Mouse (Mus musculus) splenic B cell, adult 2 months (primary cell): Measurements from ENCODE around the gene Dap3.
A peak's percentile ranks its signal among the peaks of the same experiment; 100 is the strongest.
"Not testable (repeated sequence)": the region's sequence is repeated elsewhere in the genome, so short reads cannot be mapped to it uniquely, and the experiment has no call there.

Source experiments
- DNase-seq: peaks from one replicate; pipeline ENCODE4 v3.0.0-alpha.2; 2011; ENCODE audit warnings: low read depth, low spot score
- H3K27me3 ChIP-seq: 2 replicates; pipeline ENCODE4 v1.6.1; 2012; ENCODE audit warnings: mild to moderate bottlenecking, low read length, moderate library complexity, mixed read lengths; ENCODE audit not compliant: control insufficient read depth, poor library complexity, insufficient read depth, severe bottlenecking
- H3K36me3 ChIP-seq: 2 replicates; pipeline ENCODE4 v1.6.1; 2012; ENCODE audit warnings: mild to moderate bottlenecking, low read length, moderate library complexity, mixed read lengths; ENCODE audit not compliant: control insufficient read depth, poor library complexity, insufficient read depth, severe bottlenecking

The Dap3 gene

DNA sequence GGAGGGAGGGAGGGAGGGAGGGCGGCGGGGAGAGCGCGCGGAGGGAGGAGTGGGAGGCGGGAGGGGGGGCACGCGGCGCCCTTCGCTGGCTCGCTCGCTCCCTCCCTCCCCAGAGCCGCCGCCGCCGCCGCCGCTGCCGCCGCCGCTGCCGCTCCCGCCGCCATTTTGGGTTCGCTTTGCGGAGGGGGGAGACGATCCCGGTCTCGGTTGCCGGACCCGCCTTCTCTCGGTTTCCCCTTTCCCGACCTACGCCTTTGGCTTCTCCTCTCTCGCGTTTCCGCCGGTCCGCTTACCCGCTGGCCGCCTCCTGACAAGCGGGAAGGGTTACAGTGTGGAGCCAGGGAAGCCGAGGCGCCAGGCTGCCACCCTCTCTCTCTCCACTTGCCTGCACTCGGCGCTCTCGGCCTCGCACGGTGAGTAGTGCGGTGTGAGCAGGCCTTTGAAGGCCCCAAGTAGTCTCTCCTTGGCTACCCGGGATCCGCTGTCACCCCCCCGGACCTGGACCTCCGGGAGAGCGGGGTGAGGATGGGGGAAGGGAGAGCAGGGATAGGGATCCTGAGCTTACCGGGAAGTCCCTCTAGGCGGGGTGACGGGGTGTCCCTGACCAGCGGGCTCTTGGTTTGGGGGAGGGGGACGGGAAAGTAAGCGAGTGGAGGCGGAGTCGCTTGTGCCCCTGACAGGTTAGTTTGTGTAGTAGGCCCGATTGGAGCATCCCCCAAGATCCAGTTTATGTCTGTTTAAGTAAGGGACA, at the start of gene Dap3, which contains the start of gene Ash1l:
TSS of gene Dap3 (minus strand) at position 606 of the 751 bp plus-strand sequence.
TSS of gene Ash1l (plus strand) at position 47 of the 751 bp plus-strand sequence.
- Histone ChIP-seq H3K27me3 (no peaks in the 10 kb centered on the region), H3K36me3 (no peaks in the 10 kb centered on the region)
- DNase-seq, result peak; percentile 80

DNA sequence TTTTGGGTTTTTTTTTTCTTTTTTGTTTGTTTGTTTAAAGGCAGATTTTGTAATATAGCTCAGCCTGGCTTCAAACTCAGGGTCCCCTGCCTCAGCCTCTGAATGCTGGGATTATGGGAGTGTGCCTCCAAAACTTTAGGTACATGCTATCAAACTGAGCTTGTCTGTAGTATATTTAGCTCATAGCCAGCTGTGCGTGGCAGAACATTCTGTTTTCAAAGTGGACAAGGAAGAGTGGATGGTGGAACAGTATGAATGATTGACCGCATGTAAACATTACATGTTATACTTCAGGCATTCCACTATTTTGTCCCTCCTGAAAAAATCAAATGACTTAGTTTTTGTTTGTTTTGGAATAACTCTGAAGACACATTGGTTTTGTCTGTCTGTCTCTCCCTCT, 41.8 kb upstream of the Dap3 start:
- no peaks in the 10 kb centered on the region for H3K36me3 ChIP-seq
- DNase-seq, result no peak
- H3K27me3 ChIP-seq, result no peaks in the 10 kb centered on the region

DNA sequence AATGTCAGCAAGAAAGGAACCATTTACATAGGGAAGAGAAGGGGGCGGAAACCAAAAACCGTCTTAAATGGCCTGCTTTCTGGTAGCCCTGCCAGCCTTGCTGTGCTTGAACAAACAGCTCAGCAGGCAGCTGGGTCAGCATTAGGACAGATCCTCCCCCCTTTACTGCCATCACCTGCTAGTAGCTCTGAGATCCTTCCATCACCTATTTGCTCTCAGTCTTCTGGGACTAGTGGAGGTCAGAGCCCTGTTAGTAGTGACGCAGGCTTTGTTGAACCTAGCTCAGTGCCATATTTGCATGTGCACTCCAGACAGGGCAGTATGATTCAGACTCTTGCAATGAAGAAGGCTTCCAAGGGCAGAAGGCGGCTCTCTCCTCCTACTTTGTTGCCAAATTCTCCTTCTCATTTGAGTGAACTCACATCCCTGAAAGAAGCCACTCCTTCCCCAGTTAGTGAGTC, 33.0 kb upstream of the Dap3 start:
- DNase-seq, result no peak
- peaks cover 11% of the 10 kb centered on the region for H3K36me3 ChIP-seq
- no peaks in the 10 kb centered on the region for H3K27me3 ChIP-seq

DNA sequence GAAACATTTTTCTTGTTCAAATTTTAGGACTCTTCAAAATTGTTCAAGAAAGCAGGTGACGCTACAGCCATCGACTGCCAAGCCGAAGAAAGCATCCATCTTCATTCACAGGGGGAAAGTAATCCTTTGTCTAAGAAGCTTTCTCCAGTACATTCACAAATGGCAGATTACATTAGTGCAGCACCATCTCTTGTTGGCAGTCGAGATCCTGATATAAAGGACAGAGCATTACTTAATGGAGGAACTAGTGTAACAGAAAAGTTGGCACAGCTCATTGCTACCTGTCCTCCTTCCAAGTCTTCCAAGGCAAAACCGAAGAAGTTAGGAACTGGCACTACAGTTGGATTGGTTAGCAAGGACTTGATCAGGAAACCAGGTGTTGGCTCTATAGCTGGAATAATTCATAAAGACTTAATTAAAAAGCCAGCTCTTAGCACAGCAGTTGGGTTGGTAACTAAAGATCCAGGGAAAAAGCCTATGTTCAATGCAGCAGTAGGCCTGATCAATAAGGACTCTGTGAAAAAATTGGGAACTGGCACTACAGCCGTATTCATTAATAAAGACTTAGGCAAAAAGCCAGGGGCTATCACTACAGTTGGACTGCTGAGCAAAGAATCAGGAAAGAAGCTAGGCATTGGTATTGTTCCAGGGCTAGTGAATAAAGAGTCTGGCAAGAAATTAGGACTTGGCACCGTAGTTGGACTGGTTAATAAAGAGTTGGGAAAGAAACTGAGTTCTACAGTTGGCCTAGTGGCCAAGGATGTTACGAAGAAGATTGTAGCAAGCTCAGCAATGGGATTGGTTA, 30.4 kb upstream of the Dap3 start:
- Histone ChIP-seq H3K36me3 (peaks cover 11% of the 10 kb centered on the region), H3K27me3 (no peaks in the 10 kb centered on the region)
- no peak for DNase-seq

DNA sequence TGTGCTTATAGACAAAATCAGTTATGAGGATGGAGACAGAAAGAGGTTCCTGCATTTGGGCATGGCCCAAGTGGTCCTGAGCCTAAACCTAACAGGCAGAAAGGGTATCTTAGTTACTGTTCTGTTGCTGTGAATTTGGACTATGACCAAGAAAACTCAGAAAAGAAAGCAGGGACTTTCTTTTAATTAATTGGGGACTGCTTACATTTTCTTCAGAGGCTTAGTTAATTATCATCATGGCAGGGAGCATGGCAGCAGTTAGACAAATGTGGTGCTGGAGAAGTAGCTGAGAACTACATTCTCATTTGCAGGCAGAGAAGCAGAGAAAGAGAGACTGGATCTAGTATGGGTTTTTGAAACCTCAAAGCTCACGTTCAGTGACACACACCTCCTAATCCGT, 24.0 kb upstream of the Dap3 start:
- Histone ChIP-seq H3K36me3 (peaks cover 2% of the 10 kb centered on the region; the same call in 1 of the 2 replicates), H3K27me3 (no peaks in the 10 kb centered on the region)
- DNase-seq, result no peak

DNA sequence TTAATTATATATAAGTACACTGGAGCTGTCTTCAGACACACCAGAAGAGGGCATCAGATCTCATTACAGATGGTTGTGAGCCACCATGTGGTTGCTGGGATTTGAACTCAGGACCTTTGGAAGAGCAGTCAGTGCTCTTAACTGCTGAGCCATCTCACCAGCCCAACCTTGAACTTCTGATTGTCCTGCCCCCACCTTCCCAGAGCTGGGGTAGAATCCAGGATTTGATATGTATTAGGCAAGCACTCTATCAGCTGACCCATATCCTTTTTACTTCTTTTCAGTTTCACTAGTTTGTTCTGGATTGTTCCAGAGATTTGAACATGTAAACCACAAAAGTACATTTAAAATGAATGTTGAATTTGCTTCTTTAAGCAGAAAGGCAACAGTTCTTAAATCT, 12.2 kb upstream of the Dap3 start:
- DNase-seq, H3K36me3 ChIP-seq, H3K27me3 ChIP-seq: not testable (repeated sequence)

DNA sequence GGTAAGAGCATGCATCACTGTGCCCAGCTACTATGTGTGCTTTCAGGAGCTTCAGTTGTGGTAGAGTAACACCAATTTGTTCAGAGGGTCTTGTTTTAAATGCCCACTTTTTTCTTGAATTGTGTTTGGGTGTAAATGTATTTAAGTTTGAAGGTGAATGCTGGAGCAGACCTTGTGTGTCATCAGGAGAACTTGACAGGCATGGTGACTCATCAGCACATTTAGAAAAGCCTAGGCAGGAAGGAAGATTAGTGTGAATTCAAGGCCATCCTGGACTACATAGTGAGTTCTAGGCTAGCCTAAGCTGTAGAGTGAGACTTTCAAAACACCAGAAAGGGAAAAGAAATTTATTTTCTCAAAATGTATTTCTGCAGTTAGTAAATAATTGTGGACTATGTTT, 2.8 kb upstream of the Dap3 start:
- H3K27me3 ChIP-seq, result no peaks in the 10 kb centered on the region
- no peak for DNase-seq

DNA sequence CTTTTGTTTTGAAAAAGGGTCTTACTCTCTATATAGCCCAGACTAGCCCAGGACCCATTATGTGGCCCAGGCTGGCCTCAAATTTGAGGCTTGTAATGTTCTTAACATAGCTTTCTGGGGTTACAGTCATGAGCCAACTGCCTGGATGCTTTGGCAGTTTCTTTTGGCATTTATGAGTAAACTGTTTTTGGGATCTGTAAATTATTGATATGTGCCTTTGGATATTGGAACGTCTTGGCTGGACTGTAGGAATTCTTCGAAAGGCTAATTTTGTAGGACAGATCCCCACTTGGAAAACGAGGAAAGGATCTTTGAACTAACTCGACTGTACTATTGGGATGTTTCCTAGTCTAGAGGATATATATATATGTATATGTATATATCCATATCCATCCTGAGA, 2.3 kb upstream of the Dap3 start:
- no peaks in the 10 kb centered on the region for H3K36me3 ChIP-seq
- H3K27me3 ChIP-seq, result no peaks in the 10 kb centered on the region
- DNase-seq, result no peak

More for the DNA sequence above, 2.8 kb upstream of the Dap3 start:
- no peaks in the 10 kb centered on the region for H3K36me3 ChIP-seq

DNA sequence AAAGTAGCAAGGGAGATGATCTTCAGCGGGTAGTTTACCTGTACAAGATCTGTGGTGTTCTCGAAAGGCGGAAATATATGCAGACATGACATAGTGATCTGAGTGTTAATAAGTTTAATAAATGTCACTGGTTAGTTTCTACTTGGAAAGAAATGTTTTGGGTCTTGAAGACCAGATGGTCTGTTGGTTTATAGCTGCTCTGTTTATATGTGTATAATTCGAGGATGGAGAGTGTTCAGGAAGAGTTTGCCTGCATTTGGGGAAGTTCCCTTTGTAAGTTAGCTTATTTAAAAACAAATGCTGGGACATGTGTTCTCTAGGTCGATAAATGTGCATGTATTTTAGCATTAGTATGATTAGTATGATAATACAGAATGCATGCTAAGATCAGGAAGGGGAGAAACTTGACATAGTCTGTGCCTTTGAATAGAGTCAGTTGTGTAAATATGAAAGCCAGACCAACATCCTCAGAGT, 383 bp upstream of the Dap3 start:
- no peak for DNase-seq
- Histone ChIP-seq H3K27me3 (no peaks in the 10 kb centered on the region), H3K36me3 (no peaks in the 10 kb centered on the region)

DNA sequence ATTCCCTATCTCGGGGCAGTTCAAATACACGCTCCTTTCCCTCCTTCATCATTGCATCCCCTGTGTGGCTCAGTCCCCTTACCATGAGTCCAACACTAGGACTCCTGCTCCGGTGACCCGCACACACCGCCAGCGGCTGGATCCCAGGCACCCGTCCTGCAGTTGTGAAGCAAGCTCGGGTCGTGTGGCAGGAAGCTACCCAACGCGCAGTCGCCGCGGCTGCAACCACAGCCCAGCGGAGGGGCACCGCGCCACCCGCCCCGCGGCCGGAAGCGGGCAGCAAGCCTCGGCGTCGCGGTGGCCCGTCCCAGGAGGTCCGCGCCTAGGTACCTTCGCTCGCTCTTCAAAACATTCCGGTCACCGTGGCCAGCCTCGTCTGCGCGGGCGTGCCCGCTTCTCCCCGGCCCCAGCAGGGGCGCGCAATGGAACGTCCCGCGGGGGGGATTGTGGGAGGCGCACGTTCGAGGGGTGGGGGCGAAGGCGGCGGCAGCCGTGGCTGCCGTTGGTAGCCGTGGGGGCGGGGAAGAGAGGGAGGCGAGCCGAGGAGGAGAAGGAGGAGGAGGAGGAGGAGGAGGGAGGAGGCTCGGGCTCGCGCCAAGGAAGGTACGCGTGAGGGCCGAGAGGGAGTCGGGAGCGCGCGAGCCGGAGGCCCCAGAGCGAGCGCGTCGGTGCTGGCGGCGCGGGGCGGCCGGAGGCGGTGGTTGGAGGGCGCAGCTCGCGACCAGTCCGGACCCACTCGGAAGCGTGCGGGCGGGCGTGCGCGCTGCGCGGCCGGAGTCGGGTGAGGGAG, 1.0 kb downstream of the Dap3 start:
- peak; percentile 83 for DNase-seq
- H3K27me3 ChIP-seq, result no peaks in the 10 kb centered on the region
- H3K36me3 ChIP-seq, result no peaks in the 10 kb centered on the region

DNA sequence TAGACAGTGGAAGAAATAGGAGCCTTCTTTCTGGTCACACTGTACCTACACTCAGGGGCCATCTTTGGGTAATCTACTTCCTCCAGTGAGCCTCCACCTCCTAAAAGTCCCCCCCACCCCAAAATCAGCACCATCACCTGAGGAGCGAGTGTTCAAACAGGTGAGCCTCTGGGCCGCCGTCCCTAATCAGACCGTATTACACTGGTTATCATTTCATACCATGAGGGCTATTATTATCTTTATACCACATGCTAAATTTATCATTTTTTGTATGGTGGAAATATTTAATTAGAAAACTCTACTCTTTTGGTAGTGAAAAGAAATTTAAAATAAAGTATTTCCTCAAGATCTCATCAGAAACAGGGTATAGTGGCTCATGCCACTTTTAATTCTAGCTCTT, 6.9 kb downstream of the Dap3 start:
- no peak for DNase-seq
- no peaks in the 10 kb centered on the region for H3K27me3 ChIP-seq
- H3K36me3 ChIP-seq, result peaks cover 1% of the 10 kb centered on the region; the same call in 1 of the 2 replicates

DNA sequence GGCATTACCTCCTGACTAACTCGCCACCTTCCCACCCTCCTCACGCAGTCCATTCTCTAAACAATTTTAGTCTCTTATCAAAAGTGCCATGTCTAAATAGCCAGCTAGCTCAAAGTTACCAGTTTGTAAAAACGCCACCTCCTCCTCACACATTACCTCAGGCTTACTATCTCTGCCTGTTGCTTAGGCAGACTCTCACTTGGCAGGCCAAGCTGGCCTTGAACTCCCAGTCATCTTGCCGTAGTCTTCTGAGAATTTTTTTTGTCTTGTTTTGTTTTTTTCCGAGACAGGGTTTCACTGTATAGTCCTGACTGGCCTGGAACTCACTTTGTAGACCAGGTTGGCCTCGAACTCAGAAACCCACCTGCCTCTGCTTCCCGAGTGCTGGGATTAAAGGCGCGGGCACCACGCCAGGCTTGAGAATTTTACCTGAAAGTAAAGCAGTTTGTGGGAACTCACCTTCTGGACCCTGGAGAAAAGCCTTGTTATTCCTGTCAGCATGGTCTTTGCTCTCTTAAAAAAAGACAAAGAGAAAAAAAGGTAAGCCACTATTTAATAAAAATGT, 8.6 kb downstream of the Dap3 start:
- no peak for DNase-seq
- peaks cover 1% of the 10 kb centered on the region; the same call in 1 of the 2 replicates for H3K36me3 ChIP-seq

DNA sequence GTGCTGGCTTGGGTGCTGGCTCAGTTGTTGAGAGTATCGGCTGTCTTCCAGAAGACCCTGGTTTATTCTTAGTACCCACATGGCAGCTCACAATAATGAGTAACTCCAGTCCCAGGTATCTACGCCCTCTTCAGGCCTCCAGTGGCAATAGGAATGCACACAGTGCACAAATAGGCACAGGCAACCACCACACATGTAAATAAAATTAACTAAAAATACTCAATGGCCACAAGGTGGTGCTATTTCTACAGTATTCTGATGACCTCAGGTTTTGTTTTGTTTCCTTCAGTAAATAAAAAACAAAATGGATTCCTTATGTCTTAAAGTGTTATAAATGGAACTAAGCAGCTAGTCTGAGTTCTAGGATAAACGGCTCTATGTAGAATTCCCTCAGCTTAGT, 11.2 kb downstream of the Dap3 start:
- peak; percentile 75 for DNase-seq
- H3K27me3 ChIP-seq, result no peaks in the 10 kb centered on the region
- peaks cover 1% of the 10 kb centered on the region; the same call in 1 of the 2 replicates for H3K36me3 ChIP-seq

More for the DNA sequence above, 8.6 kb downstream of the Dap3 start:
- H3K27me3 ChIP-seq, result no peaks in the 10 kb centered on the region

DNA sequence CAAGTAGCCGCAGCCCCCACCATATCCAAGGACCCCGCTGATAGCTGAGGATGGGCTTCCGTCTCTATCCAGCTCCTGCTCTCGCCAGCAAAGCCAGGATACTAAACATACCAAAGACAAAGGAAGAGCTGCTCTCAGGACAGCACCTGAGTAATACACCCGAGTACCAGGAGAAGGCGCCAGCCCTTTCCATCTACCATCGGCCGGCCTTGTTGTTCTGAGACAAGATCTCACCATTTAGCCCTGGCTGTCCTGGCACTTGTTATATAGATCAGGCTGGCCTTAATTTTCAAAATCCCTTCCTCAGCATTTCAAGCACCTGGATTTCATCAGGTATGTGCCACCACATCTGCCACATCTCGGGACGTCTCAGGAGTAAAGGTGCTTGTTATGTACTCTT, 11.9 kb downstream of the Dap3 start:
- Histone ChIP-seq H3K36me3 (peaks cover 1% of the 10 kb centered on the region; the same call in 1 of the 2 replicates), H3K27me3 (no peaks in the 10 kb centered on the region)
- no peak for DNase-seq
